Mouse (Mus musculus) midbrain, embryonic 12.5 days (tissue): ENCODE results near the gene Nkpd1. TPM values are rescaled to one million over a fixed set of nuclear protein-coding genes. Genes with fewer than 3 reads are reported as not detected.

Experiments used
- ATAC-seq: fragments of 200-750 bp; cut with Nextera tagmentation; 2 replicates; pipeline ENCODE4 v1.8.0; 2017; ENCODE audit warnings: low read depth, moderate TSS enrichment, moderate library complexity; ENCODE audit not compliant: low FRiP score
- H3K27ac ChIP-seq: fragments of 300-500 bp; sonication (generic); replicated peaks from 2 replicates; pipeline ENCODE4 v1.5.1; 2016; ENCODE audit warnings: mild to moderate bottlenecking
- H3K27me3 ChIP-seq: fragments of 300-500 bp; sonication (generic); 2 replicates; pipeline ENCODE4 v1.6.1; 2016; ENCODE audit warnings: mild to moderate bottlenecking
- H3K36me3 ChIP-seq: fragments of 300-500 bp; sonication (generic); 2 replicates; pipeline ENCODE4 v1.6.1; 2016
- H3K4me1 ChIP-seq: fragments of 300-500 bp; sonication (generic); 2 replicates; pipeline ENCODE4 v1.6.1; 2016
- H3K4me2 ChIP-seq: fragments of 300-500 bp; sonication (generic); replicated peaks from 2 replicates; pipeline ENCODE4 v1.6.1; 2016; ENCODE audit warnings: mild to moderate bottlenecking, moderate library complexity
- H3K4me3 ChIP-seq: fragments of 300-500 bp; sonication (generic); 2 replicates; pipeline ENCODE4 v1.5.1; 2016; ENCODE audit warnings: mild to moderate bottlenecking
- H3K9ac ChIP-seq: fragments of 300-500 bp; sonication (generic); replicated peaks from 2 replicates; pipeline ENCODE4 v1.6.1; 2016; ENCODE audit warnings: mild to moderate bottlenecking, moderate library complexity
- H3K9me3 ChIP-seq: fragments of 300-500 bp; sonication (generic); 2 replicates; pipeline ENCODE4 v1.6.1; 2016; ENCODE audit warnings: mild to moderate bottlenecking
- WGBS: fragments of 180-500 bp; shearing (Covaris S2); methylation state at CpG from one replicate; pipeline ENCODE4 v1.1.7; 2016; 5-methylcytosine and 5-hydroxymethylcytosine counted together
- polyA plus RNA-seq: library from polyadenylated mRNA; unstranded; fragments of >200 nt; fragmentation: Nextera tagmentation; extraction: Ambion mirVana; gene quantifications from 2 replicates; pipeline ENCODE4 v1.2.1, GENCODE M21; 2016

Gene Nkpd1
- polyA plus RNA-seq, 1 experiment from 2014 or later, result 0.06 TPM

- no peak overlapping the region for H3K9ac ChIP-seq
- H3K9me3 ChIP-seq, result no peaks in the 10 kb centered on the region
- H3K27ac ChIP-seq, result no peak overlapping the region
- H3K4me2 ChIP-seq, result no peak overlapping the region
- 91% methylated on average over 2 of the region's 2 CpGs for WGBS
- no peak for ATAC-seq
- peaks cover 37% of the 10 kb centered on the region for H3K4me1 ChIP-seq
- H3K4me3 ChIP-seq, result no peak overlapping the region
- peaks cover 44% of the 10 kb centered on the region for H3K36me3 ChIP-seq
- no peaks in the 10 kb centered on the region for H3K27me3 ChIP-seq
Observed at GRCm38 (mm10) chr7:19557086-19557485, 39.4 kb downstream of the Nkpd1 start.

DNA sequence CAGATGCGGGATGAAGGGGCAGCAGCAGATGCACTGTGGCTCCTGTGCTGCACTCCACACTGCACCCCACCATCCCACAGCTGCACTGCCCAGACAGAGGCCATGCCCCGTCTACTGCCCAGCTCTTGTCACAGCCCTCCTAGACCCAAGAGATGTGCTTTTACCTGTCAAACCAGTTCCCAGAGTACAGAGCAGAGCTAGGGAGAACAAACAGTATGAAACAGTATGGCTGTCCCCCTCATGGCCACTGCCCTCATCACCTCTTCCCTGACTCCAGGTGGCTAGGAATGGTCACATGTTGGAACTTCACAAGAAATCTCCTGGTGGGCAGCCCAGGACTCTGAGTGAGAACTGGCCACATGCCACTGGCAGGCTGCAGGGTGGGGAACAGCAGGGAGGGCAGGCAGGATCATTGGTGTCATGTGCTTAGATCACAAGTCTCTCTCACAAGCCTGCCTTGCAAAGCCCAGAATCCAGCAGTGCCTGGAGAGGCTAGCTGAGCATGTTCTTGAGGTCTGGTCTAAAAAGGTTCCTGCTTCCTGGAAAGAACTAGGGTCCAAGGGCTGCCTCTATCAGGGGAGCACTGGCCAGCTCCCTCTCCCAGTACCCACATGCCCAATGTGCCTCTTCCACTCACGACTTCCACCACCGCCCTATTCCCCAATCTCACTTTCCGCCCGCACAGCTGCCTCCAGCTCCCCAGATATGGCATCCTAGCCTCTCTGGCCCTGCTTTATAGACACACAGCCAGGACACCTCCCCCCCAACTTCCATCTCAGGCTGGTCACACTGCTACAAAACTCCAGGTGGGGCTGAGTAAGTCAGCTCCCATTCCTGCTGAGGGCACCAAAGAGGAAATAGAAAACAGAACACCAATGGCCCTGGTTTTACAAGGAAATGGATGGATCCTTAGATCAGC is 40.6 kb downstream of the Nkpd1 start:
- H3K27ac ChIP-seq, result no peak overlapping the region
- no peak for ATAC-seq
- H3K9me3 ChIP-seq, result no peaks in the 10 kb centered on the region
- H3K4me3 ChIP-seq, result 0 out of 2 replicates have a peak overlapping the region, but pooled peaks have one; percentile 5
- no peaks in the 10 kb centered on the region for H3K27me3 ChIP-seq
- H3K4me2 ChIP-seq, result peak overlapping the region; percentile 99; the same call in 1 of the 2 replicates
- H3K36me3 ChIP-seq, result peaks cover 38% of the 10 kb centered on the region
- 96% methylated on average over 6 of the region's 6 CpGs for WGBS
- peaks cover 43% of the 10 kb centered on the region for H3K4me1 ChIP-seq
- no peak overlapping the region for H3K9ac ChIP-seq

- H3K27me3 ChIP-seq, result no peaks in the 10 kb centered on the region
- no peak overlapping the region for H3K27ac ChIP-seq
- H3K4me2 ChIP-seq, result peak overlapping the region; percentile 99
- peaks cover 49% of the 10 kb centered on the region for H3K4me1 ChIP-seq
- H3K9me3 ChIP-seq, result no peaks in the 10 kb centered on the region
- 52% methylated on average over 2 of the region's 2 CpGs for WGBS
- no peak overlapping the region for H3K9ac ChIP-seq
- no peak for ATAC-seq
- H3K36me3 ChIP-seq, result peaks cover 33% of the 10 kb centered on the region
- 0 out of 2 replicates have a peak overlapping the region, but pooled peaks have one; percentile 5 for H3K4me3 ChIP-seq
Observed at GRCm38 (mm10) chr7:19558965-19559364, 41.3 kb downstream of the Nkpd1 start.

DNA sequence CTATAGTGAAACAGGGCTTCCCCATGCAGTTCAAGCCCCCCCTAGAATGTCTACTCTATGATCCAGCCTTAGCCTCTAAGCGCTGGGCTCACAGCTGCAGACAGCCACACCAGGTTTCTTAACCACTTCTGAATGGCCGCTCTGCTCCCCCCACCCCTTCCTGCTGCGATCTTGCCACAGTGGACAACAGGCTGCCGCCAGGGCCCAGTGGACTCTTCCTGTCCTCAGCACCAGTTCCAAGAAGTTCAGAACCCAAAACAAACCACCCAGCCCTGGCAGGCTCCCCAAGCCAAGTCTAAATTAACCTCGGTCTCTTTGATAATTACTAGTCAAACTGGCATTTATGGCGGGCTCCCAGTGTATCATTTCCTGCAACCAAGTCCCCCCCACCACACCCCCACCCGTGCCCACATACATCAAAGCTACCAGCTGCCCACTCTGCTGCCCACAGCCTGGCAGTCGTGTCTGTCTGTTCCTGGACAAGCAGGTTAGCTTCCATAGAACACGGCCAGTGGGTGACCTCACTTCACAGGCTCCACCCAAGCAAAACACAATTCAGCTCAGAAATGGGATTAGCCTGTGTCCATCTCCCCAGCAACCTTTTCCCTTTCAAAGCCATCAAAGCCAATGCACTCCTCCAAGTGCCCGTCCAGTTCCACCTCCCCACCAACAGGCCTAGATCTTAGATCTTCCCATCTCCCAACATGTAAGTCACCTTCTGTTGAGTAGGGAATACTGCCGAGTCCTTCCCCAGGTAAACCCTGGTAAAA is 43.0 kb downstream of the Nkpd1 start:
- Histone ChIP-seq H3K9me3 (no peaks in the 10 kb centered on the region; the same call in 1 of the 2 replicates), H3K9ac (peak overlapping the region; percentile 95), H3K4me3 (peak overlapping the region; percentile 94), H3K4me2 (peak overlapping the region; percentile 99), H3K36me3 (peaks cover 38% of the 10 kb centered on the region), H3K27me3 (no peaks in the 10 kb centered on the region), H3K27ac (peak overlapping the region; percentile 93; the same call in 1 of the 2 replicates), H3K4me1 (peaks cover 49% of the 10 kb centered on the region)
- 21% methylated on average over 11 of the region's 11 CpGs for WGBS
- ATAC-seq, result no peak

- H3K27ac ChIP-seq, result peak overlapping the region; percentile 93; the same call in 1 of the 2 replicates
- H3K27me3 ChIP-seq, result no peaks in the 10 kb centered on the region
- WGBS, result 3% methylated on average over 11 of the region's 11 CpGs
- no peak for ATAC-seq
- peaks cover 49% of the 10 kb centered on the region for H3K4me1 ChIP-seq
- peak overlapping the region; percentile 99 for H3K4me2 ChIP-seq
- peaks cover 32% of the 10 kb centered on the region for H3K36me3 ChIP-seq
- peak overlapping the region; percentile 94 for H3K4me3 ChIP-seq
- H3K9ac ChIP-seq, result peak overlapping the region; percentile 95
- no peaks in the 10 kb centered on the region; the same call in 1 of the 2 replicates for H3K9me3 ChIP-seq
Observed at GRCm38 (mm10) chr7:19561431-19561764, 43.8 kb downstream of the Nkpd1 start.

DNA sequence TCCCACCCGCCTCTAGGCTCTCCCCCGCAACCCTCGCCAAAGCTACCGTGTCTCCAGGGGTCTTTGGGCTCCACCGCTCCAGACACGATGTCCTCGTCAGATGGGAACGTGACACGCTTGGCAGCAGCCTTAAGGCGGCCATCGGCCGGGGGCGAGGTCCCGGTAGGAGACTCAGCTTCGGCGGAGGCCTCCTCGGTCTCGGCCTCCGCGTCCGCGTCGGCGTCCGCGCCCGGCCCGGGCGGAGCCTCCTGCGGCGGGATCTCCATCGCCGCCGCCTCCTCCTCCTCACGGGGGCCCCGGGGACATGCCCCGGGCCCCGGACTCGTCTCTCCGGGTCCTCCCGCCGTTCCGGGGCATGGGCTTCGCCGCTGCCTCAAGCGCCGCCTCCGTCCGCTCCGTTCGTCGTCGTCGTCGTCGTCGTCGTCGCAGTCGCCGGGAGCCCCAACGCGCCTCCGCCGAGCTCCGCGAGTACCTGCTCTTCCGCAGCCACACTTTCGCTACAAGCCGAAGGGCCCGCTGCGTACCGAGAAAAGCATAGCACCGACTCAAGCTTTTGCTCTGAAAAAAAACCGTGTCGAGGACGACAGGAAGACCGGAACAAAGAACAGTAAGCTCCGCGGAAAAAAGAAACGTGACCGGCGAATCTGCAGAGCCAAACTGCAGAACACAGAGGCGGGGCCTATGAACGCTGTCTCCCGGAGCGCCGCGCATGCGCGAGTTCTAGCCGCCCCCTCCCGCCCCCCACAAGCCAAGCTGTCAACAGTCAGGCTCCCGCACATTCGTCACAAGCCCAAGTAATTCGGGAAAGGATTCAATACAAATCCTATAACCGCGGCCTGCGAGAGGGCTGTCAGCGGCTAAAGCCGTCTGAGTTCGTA is 44.4 kb downstream of the Nkpd1 start:
- peaks cover 49% of the 10 kb centered on the region for H3K4me1 ChIP-seq
- H3K27ac ChIP-seq, result peak overlapping the region; percentile 93
- ATAC-seq, result peak; percentile 83
- no peaks in the 10 kb centered on the region; the same call in 1 of the 2 replicates for H3K9me3 ChIP-seq
- H3K27me3 ChIP-seq, result no peaks in the 10 kb centered on the region
- under 1% methylated on average over 94 of the region's 102 CpGs for WGBS
- peaks cover 30% of the 10 kb centered on the region for H3K36me3 ChIP-seq
- H3K4me2 ChIP-seq, result peak overlapping the region; percentile 99
- peak overlapping the region; percentile 94 for H3K4me3 ChIP-seq
- peak overlapping the region; percentile 95 for H3K9ac ChIP-seq

DNA sequence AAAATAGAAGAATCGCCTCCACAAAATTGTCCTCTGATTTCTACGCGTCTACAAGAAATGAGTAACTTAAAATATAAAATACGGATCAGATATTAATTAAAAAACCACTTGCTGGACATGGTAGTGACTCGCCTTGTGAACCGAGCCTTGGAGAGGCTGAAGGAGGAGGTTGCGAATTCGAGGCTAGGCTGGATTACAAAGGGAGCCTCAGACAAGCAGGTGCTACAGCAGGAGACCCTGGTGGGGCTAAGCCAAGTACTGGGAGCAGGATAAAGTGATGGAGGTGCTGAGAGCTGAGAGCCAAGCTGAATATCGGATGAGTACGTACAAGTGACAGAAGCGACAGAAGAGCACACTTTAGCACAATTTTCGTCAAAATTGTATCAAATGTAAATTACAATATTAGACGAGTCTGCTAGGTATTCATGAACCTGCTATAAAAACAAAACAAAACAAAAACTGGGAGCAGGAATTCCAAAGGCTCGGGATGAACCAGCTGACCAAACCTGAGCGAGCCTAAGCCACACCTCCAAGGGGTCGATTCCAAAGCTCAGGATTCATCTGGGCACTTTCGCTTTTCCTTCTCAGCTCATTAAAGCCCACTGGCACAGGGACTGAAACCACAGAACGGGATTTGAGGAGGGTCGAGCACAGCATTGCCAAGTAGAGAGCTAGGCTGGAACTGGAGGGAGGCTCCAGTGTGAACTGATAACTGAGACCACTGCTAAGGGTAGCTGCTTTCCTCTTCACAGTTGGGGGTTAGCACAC is 45.2 kb downstream of the Nkpd1 start, which contains the start of gene Ppp1r37:
Ppp1r37 (minus strand) TSS at position 434 of the 768 bp plus-strand sequence.
- Histone ChIP-seq H3K4me3 (peak within 1 kb of the TSS; percentile 94), H3K4me1 (peaks cover 47% of the 10 kb centered on the region), H3K9me3 (no peaks in the 10 kb centered on the region; the same call in 1 of the 2 replicates), H3K9ac (peak within 1 kb of the TSS; percentile 95), H3K27me3 (no peaks in the 10 kb centered on the region), H3K36me3 (peaks cover 30% of the 10 kb centered on the region), H3K4me2 (peak within 1 kb of the TSS; percentile 99), H3K27ac (peak within 1 kb of the TSS; percentile 93)
- peak; percentile 62 for ATAC-seq
- WGBS, result 2% methylated on average over 19 of the region's 19 CpGs

- Histone ChIP-seq H3K4me2 (0 out of 2 replicates have a peak overlapping the region, but pooled peaks have one; percentile 99), H3K9me3 (no peaks in the 10 kb centered on the region; the same call in 1 of the 2 replicates), H3K27ac (peak overlapping the region; percentile 93; the same call in 1 of the 2 replicates), H3K36me3 (peaks cover 26% of the 10 kb centered on the region), H3K9ac (no peak overlapping the region), H3K4me3 (no peak overlapping the region), H3K27me3 (no peaks in the 10 kb centered on the region), H3K4me1 (peaks cover 36% of the 10 kb centered on the region)
- ATAC-seq, result no peak
- WGBS, result 91% methylated on average over 3 of the region's 3 CpGs
Observed at GRCm38 (mm10) chr7:19563884-19564283, 46.2 kb downstream of the Nkpd1 start.

DNA sequence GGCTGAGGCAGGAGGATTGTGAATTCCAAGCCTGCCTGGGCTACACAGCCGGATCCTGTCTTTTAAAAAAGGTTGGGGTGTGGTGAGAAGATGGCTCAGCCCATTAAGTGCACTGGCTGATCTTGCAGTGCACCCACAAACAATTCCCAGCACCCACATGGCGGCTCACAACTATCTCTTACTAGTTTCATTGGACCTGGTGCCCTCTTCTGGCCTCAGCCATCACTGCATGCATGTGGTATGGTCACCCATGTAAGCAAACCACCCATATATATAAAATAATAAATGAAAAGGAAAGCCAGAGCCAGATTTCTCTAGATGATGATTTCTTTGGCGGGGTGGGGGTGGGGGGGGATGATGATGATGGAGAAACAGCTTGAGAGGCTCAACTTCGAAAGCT is 46.8 kb downstream of the Nkpd1 start:
- Histone ChIP-seq H3K4me3 (no peak overlapping the region), H3K9me3 (no peaks in the 10 kb centered on the region; the same call in 1 of the 2 replicates), H3K36me3 (peaks cover 32% of the 10 kb centered on the region), H3K27ac (no peak overlapping the region), H3K4me1 (peaks cover 32% of the 10 kb centered on the region), H3K27me3 (no peaks in the 10 kb centered on the region), H3K4me2 (no peak overlapping the region), H3K9ac (no peak overlapping the region)
- ATAC-seq, result no peak
- 90% methylated on average over 4 of the region's 4 CpGs for WGBS

- Histone ChIP-seq H3K27ac (no peak overlapping the region), H3K27me3 (no peaks in the 10 kb centered on the region), H3K4me1 (peaks cover 18% of the 10 kb centered on the region), H3K4me3 (no peak overlapping the region), H3K9me3 (no peaks in the 10 kb centered on the region; the same call in 1 of the 2 replicates), H3K4me2 (no peak overlapping the region), H3K36me3 (peaks cover 43% of the 10 kb centered on the region), H3K9ac (no peak overlapping the region)
- WGBS, result 95% methylated on average over 2 of the region's 2 CpGs
- no peak for ATAC-seq
Observed at GRCm38 (mm10) chr7:19565803-19566202, 48.2 kb downstream of the Nkpd1 start.
